Mouse (Mus musculus) cerebellum, postnatal 14 days (tissue): ENCODE measurements at regions not wholly inside any gene's neighbourhood (a gene's known extent, or its start where the extent isn't known, plus 50 kb on each side); places are given as distances from the start of the nearest gene placed in this dataset.
A peak's percentile ranks its signal among the peaks of the same experiment; 100 is the strongest.

Experiments
- DNase-seq, 2 experiments: peaks; one replicate each; pipeline ENCODE4 v3.0.0; 2021; ENCODE audit warnings: mixed read lengths in 2 of 2

GRCm38 (mm10) chrX:58445624-58446323 is 423.3 kb downstream of the Zic3 start:
- DNase-seq = no peak

- DNase-seq = no peak
These were observed 425.1 kb downstream of the Zic3 start for GRCm38 (mm10) chrX:58447605-58448004.

- no peak for DNase-seq
These were observed 439.5 kb upstream of the 4930550L24Rik start for GRCm38 (mm10) chrX:58469683-58470082.

GRCm38 (mm10) chrX:58470986-58471385 is 438.2 kb upstream of the 4930550L24Rik start:
- DNase-seq = no peak

GRCm38 (mm10) chrX:58490861-58491260 is 418.3 kb upstream of the 4930550L24Rik start:
- peak; percentile 48 to 55 for DNase-seq

GRCm38 (mm10) chrX:58503573-58503972 is 405.6 kb upstream of the 4930550L24Rik start:
- DNase-seq = peak; percentile 4 to 30

GRCm38 (mm10) chrX:58514925-58515324 is 394.2 kb upstream of the 4930550L24Rik start:
- DNase-seq = no peak
